Mouse (Mus musculus): ENCODE results near the gene Hoxa11.

The Hoxa11 gene

GRCm38 (mm10) chr6:52264106-52264790, 18.6 kb upstream of the Hoxa11 start:
- no peak for DNase-seq

GRCm38 (mm10) chr6:52263321-52263585, 17.6 kb upstream of the Hoxa11 start:
- no peak for DNase-seq

GRCm38 (mm10) chr6:52262463-52263320, 17.1 kb upstream of the Hoxa11 start:
- no peak for DNase-seq

- no peak for DNase-seq
Measured at GRCm38 (mm10) chr6:52261751-52262462, 16.3 kb upstream of the Hoxa11 start.

GRCm38 (mm10) chr6:52260654-52261575, 15.3 kb upstream of the Hoxa11 start, which contains the start of gene Hoxa13:
Gene Hoxa13, minus strand, starts transcription at chr6:52260880.
- DNase-seq: no peak

GRCm38 (mm10) chr6:52259811-52260261, 14.2 kb upstream of the Hoxa11 start:
- no peak for DNase-seq

GRCm38 (mm10) chr6:52259081-52259790, 13.6 kb upstream of the Hoxa11 start:
- DNase-seq: no peak

GRCm38 (mm10) chr6:52256956-52257355, 11.3 kb upstream of the Hoxa11 start:
- DNase-seq: peak; percentile 73

- no peak for DNase-seq
Measured at GRCm38 (mm10) chr6:52253511-52254500, 8.2 kb upstream of the Hoxa11 start.

- no peak for DNase-seq
Measured at GRCm38 (mm10) chr6:52252775-52253376, 7.3 kb upstream of the Hoxa11 start.

GRCm38 (mm10) chr6:52252016-52252774, 6.6 kb upstream of the Hoxa11 start:
- no peak for DNase-seq

- no peak for DNase-seq
Measured at GRCm38 (mm10) chr6:52251177-52251879, 5.7 kb upstream of the Hoxa11 start.

GRCm38 (mm10) chr6:52249826-52250225, 4.2 kb upstream of the Hoxa11 start:
- DNase-seq: no peak

GRCm38 (mm10) chr6:52249415-52249738, 3.8 kb upstream of the Hoxa11 start:
- DNase-seq: no peak

- no peak for DNase-seq
Measured at GRCm38 (mm10) chr6:52248638-52249414, 3.2 kb upstream of the Hoxa11 start.

- no peak for DNase-seq
Measured at GRCm38 (mm10) chr6:52247766-52248637, 2.4 kb upstream of the Hoxa11 start.

GRCm38 (mm10) chr6:52246916-52247315, 1.3 kb upstream of the Hoxa11 start:
- DNase-seq: no peak

All from right cerebral cortex, postnatal 14 days (tissue).